Mouse (Mus musculus): ENCODE measurements around the gene Spa17. TPM values are rescaled to one million over a fixed set of nuclear protein-coding genes. Genes with fewer than 3 reads are reported as not detected.

Gene Spa17
- 10.7 and 11.0 TPM in 2 replicates for polyA plus RNA-seq (2014; fragmentation: Nextera tagmentation; extraction: Ambion mirVana)

DNA sequence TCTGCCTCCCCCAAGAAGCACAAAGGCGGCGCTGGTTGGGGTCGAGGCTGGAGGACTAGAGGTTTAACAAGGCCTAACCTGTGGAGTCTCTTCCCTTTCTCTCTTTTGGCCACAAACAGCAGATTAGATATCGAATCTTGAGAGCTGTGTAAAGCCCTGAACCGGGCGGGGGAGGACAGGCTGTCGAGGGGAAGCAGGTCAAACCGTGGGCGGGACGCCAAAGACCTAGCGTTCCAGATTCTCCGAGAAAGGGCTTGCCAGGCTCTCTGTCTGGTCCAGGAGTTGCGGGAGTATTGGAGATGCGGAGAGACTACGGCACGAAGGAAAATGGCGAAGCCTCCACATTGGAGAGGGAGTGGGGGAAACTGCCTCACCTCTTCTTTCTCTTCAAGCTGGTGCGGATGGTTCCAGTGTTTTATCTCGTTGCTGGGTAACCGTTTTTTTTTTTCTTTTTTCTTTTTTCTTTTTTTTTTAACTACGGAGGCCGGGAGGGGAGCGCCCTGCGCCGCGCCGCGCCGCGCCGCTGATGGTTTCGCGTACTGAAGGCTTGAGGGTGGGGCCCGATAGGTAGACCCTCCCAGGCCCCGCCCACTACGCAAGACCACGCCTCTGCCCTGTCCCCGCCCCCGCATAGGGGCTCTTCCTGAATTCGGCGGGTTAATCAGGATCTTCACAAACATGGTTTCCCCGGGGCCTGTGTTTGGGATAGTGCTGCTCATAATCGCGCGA is at the start of gene Spa17:
Gene Spa17 (minus strand): TSS at position 541 of the 729 bp plus-strand sequence.
- no peaks in the 10 kb centered on the region for H3K36me3 ChIP-seq (replicated peaks; ENCODE audit: control insufficient read depth, insufficient read depth, low read depth, low read length)
- WGBS: under 1% methylated on average over 45 of the region's 45 CpGs
- DNase-seq (ENCODE audit: low spot score) (peak; percentile 96), ATAC-seq (replicated peaks; ENCODE audit: insufficient number of reproducible peaks, low FRiP score, low TSS enrichment, low read depth) (peak; percentile 95)
- peak within 1 kb of the TSS; percentile 65 for H3K9ac ChIP-seq (replicated peaks; ENCODE audit: low read length)
- H3K4me3 ChIP-seq (ENCODE audit: low read depth, low read length): peak within 1 kb of the TSS; percentile 44
- no peaks in the 10 kb centered on the region for H3K9me3 ChIP-seq (replicated peaks; ENCODE audit: control insufficient read depth, low read length)
- no peaks in the 10 kb centered on the region for H3K4me1 ChIP-seq (ENCODE audit: control insufficient read depth, insufficient read depth, low read length)
- H3K27me3 ChIP-seq (ENCODE audit: control insufficient read depth, insufficient read depth, low read length): no peaks in the 10 kb centered on the region
- H3K4me2 ChIP-seq (ENCODE audit: low read depth, low read length): peak within 1 kb of the TSS; percentile 48
- no peak within 1 kb of the TSS for H3K27ac ChIP-seq (replicated peaks; ENCODE audit: low read depth, low read length)

DNA sequence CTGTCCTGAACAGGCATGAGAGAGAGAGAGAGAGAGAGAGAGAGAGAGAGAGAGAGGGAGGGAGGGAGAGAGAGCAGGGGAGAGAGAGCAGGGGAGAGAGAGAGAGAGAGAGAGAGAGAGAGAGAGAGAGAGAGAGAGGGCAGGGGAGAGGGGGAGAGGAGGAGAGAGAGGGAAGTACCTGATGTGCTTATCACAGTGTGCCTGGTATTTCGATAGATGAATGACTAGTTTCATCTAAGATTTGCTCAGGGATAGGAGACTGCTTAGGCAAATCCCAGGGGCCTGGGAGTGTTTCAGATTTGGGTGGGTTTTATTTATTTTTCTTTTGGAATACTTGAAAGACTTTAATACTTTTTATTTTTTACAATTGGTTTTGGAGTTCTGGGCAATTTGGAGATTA is 49.7 kb upstream of the Spa17 start:
- Histone ChIP-seq H3K4me3 (ENCODE audit: low read depth, low read length) (no peak overlapping the region), H3K9me3 (replicated peaks; ENCODE audit: control insufficient read depth, low read length) (no peaks in the 10 kb centered on the region), H3K4me2 (ENCODE audit: low read depth, low read length) (no peak overlapping the region), H3K4me1 (ENCODE audit: control insufficient read depth, insufficient read depth, low read length) (no peaks in the 10 kb centered on the region), H3K27ac (replicated peaks; ENCODE audit: low read depth, low read length) (no peak overlapping the region), H3K27me3 (ENCODE audit: control insufficient read depth, insufficient read depth, low read length) (no peaks in the 10 kb centered on the region), H3K36me3 (replicated peaks; ENCODE audit: control insufficient read depth, insufficient read depth, low read depth, low read length) (no peaks in the 10 kb centered on the region), H3K9ac (replicated peaks; ENCODE audit: low read length) (no peak overlapping the region)
- no peak for DNase-seq (ENCODE audit: low spot score)
- 76% methylated on average over 1 of the region's 1 CpGs for WGBS
- ATAC-seq (replicated peaks; ENCODE audit: insufficient number of reproducible peaks, low FRiP score, low TSS enrichment, low read depth): no peak

DNA sequence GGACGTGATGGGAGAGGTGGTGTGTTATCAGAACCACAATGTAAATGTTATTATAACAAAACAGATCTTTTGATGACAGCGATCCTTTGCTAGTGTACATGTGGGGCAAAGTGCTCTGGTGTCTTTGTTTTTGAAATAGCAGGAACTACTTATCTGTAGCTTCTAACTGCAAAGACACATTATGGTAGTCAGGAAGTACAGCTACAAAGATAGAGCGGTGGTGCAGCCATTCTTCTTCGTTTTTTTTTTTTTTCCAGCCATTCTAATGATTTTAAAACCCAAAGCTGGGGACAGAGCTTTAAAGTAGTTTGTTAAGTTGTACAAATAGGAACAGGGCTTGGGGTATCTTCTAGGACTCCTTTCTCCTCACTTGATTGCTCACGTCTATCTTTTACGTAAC is 45.9 kb upstream of the Spa17 start:
- Histone ChIP-seq H3K36me3 (replicated peaks; ENCODE audit: control insufficient read depth, insufficient read depth, low read depth, low read length) (no peaks in the 10 kb centered on the region), H3K27me3 (ENCODE audit: control insufficient read depth, insufficient read depth, low read length) (no peaks in the 10 kb centered on the region), H3K9ac (replicated peaks; ENCODE audit: low read length) (no peak overlapping the region), H3K4me2 (ENCODE audit: low read depth, low read length) (no peak overlapping the region), H3K4me3 (ENCODE audit: low read depth, low read length) (no peak overlapping the region), H3K4me1 (ENCODE audit: control insufficient read depth, insufficient read depth, low read length) (no peaks in the 10 kb centered on the region), H3K27ac (replicated peaks; ENCODE audit: low read depth, low read length) (no peak overlapping the region), H3K9me3 (replicated peaks; ENCODE audit: control insufficient read depth, low read length) (no peaks in the 10 kb centered on the region)
- DNase-seq (ENCODE audit: low spot score) (no peak), ATAC-seq (replicated peaks; ENCODE audit: insufficient number of reproducible peaks, low FRiP score, low TSS enrichment, low read depth) (no peak)
- 82% methylated on average over 6 of the region's 6 CpGs for WGBS

DNA sequence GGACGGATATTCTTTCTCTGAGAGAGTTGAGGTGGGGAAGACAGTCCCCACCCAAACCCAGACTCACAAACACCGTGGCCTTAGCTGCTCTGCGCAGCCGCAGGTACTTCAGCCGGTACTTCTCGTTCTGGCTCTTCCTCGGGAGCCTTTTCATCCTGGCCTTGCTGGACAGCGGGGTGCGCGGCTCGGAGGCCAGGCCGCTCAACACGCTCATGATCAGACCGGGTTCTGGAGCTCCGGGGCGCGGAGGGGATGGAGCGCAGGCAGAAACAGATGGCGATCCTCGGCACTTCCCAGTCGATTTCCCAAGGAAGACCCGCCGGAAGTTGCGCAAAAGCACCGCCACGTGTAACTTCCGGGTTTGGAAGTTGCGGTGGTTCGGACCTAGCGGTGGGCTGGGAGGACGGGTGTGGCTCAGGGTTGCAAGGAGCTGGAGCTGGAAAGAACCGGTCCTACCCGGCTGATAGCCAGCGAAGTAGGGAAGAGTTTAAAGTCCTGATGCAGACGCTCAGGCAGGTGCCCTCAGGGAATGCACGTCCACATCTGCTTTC is 43.5 kb upstream of the Spa17 start, which contains the start of gene Tbrg1:
Gene Tbrg1 (minus strand): TSS at position 382 of the 551 bp plus-strand sequence.
- WGBS: under 1% methylated on average over 36 of the region's 36 CpGs
- Histone ChIP-seq H3K9ac (replicated peaks; ENCODE audit: low read length) (peak within 1 kb of the TSS; percentile 78), H3K27me3 (ENCODE audit: control insufficient read depth, insufficient read depth, low read length) (no peaks in the 10 kb centered on the region), H3K4me2 (ENCODE audit: low read depth, low read length) (peak within 1 kb of the TSS; percentile 85), H3K27ac (replicated peaks; ENCODE audit: low read depth, low read length) (peak within 1 kb of the TSS; percentile 62; the same call in 1 of the 2 replicates), H3K4me3 (ENCODE audit: low read depth, low read length) (peak within 1 kb of the TSS; percentile 72), H3K36me3 (replicated peaks; ENCODE audit: control insufficient read depth, insufficient read depth, low read depth, low read length) (no peaks in the 10 kb centered on the region), H3K9me3 (replicated peaks; ENCODE audit: control insufficient read depth, low read length) (no peaks in the 10 kb centered on the region), H3K4me1 (ENCODE audit: control insufficient read depth, insufficient read depth, low read length) (no peaks in the 10 kb centered on the region)
- peak; percentile 93 for DNase-seq (ENCODE audit: low spot score)
- peak; percentile 87 for ATAC-seq (replicated peaks; ENCODE audit: insufficient number of reproducible peaks, low FRiP score, low TSS enrichment, low read depth)

DNA sequence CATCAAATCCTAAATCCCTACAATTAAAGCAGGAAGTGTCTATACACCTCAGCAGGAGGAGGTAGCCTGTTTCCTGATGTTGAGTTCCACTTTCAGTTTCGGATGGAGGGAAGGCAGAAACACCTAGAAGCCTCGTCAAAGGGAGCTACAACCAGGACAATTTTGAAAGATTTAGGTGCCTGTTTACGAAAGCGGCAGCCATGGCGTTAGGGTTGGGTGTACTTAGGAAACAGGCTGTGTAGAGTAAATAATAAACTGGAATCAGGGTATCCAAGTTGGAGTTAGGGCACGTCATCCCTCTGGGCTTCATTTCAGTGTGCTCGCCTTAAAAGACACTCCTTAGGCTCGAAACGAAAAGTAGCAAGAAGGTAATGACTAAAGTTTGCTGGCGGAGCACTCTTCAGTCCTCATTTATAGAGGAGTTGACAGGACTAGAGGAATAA is 42.9 kb upstream of the Spa17 start:
- Histone ChIP-seq H3K4me3 (ENCODE audit: low read depth, low read length) (peak overlapping the region; percentile 72), H3K4me1 (ENCODE audit: control insufficient read depth, insufficient read depth, low read length) (no peaks in the 10 kb centered on the region), H3K9ac (replicated peaks; ENCODE audit: low read length) (peak overlapping the region; percentile 78), H3K27ac (replicated peaks; ENCODE audit: low read depth, low read length) (peak overlapping the region; percentile 62; the same call in 1 of the 2 replicates), H3K9me3 (replicated peaks; ENCODE audit: control insufficient read depth, low read length) (no peaks in the 10 kb centered on the region), H3K36me3 (replicated peaks; ENCODE audit: control insufficient read depth, insufficient read depth, low read depth, low read length) (no peaks in the 10 kb centered on the region), H3K4me2 (ENCODE audit: low read depth, low read length) (peak overlapping the region; percentile 85), H3K27me3 (ENCODE audit: control insufficient read depth, insufficient read depth, low read length) (no peaks in the 10 kb centered on the region)
- WGBS: 1% methylated on average over 10 of the region's 10 CpGs
- ATAC-seq (replicated peaks; ENCODE audit: insufficient number of reproducible peaks, low FRiP score, low TSS enrichment, low read depth) (0 out of 2 replicates have a peak, but pooled peaks have one; percentile 4), DNase-seq (ENCODE audit: low spot score) (peak; percentile 4)

DNA sequence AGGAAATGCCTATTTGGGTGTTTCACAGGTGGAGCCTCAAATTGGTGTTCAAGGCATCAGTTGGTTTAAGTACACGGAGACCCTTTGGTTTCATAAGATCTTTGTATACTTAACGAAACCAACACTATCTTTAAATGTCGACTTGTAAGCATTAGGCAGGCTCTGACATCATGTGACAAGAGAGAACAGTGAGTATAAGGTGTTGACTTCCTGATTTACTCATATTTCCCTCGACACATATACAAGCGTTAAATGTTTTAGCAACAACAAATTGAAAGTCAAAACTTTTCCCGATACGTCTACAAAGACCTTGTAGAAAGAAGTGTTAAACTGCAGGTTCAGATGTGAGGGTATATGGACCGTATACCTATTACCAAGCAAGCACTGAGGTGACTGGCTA is 42.4 kb upstream of the Spa17 start:
- Histone ChIP-seq H3K4me2 (ENCODE audit: low read depth, low read length) (peak overlapping the region; percentile 85), H3K4me3 (ENCODE audit: low read depth, low read length) (peak overlapping the region; percentile 72), H3K9ac (replicated peaks; ENCODE audit: low read length) (no peak overlapping the region), H3K27me3 (ENCODE audit: control insufficient read depth, insufficient read depth, low read length) (no peaks in the 10 kb centered on the region), H3K4me1 (ENCODE audit: control insufficient read depth, insufficient read depth, low read length) (no peaks in the 10 kb centered on the region), H3K9me3 (replicated peaks; ENCODE audit: control insufficient read depth, low read length) (no peaks in the 10 kb centered on the region), H3K27ac (replicated peaks; ENCODE audit: low read depth, low read length) (no peak overlapping the region), H3K36me3 (replicated peaks; ENCODE audit: control insufficient read depth, insufficient read depth, low read depth, low read length) (peaks cover 4% of the 10 kb centered on the region)
- ATAC-seq (replicated peaks; ENCODE audit: insufficient number of reproducible peaks, low FRiP score, low TSS enrichment, low read depth) (no peak), DNase-seq (ENCODE audit: low spot score) (no peak)
- WGBS: 60% methylated on average over 8 of the region's 8 CpGs

DNA sequence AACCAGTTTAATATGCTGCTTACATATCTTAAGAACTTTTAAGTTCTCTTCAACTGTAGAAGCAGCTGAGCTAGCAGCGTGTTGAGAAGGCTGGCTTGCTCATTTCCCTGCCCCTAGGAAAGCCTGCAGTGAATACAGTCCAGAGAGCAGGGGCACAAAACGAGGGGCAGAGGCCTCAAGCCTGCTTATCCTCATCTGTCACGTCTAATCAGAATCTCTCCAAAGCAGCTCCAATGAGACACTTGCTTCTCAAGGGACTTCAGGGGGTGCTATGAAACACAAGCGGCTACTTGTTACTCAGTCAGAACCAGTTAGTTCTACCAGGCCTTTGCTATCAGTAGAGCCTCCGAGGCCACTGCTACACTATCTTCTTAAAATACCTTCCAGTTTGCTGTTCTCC is 40.3 kb upstream of the Spa17 start:
- DNase-seq (ENCODE audit: low spot score): no peak
- Histone ChIP-seq H3K36me3 (replicated peaks; ENCODE audit: control insufficient read depth, insufficient read depth, low read depth, low read length) (peaks cover 18% of the 10 kb centered on the region), H3K4me2 (ENCODE audit: low read depth, low read length) (no peak overlapping the region), H3K27me3 (ENCODE audit: control insufficient read depth, insufficient read depth, low read length) (no peaks in the 10 kb centered on the region), H3K9me3 (replicated peaks; ENCODE audit: control insufficient read depth, low read length) (no peaks in the 10 kb centered on the region), H3K4me1 (ENCODE audit: control insufficient read depth, insufficient read depth, low read length) (no peaks in the 10 kb centered on the region), H3K4me3 (ENCODE audit: low read depth, low read length) (no peak overlapping the region), H3K27ac (replicated peaks; ENCODE audit: low read depth, low read length) (no peak overlapping the region), H3K9ac (replicated peaks; ENCODE audit: low read length) (no peak overlapping the region)
- WGBS: 83% methylated on average over 5 of the region's 5 CpGs
- no peak for ATAC-seq (replicated peaks; ENCODE audit: insufficient number of reproducible peaks, low FRiP score, low TSS enrichment, low read depth)

DNA sequence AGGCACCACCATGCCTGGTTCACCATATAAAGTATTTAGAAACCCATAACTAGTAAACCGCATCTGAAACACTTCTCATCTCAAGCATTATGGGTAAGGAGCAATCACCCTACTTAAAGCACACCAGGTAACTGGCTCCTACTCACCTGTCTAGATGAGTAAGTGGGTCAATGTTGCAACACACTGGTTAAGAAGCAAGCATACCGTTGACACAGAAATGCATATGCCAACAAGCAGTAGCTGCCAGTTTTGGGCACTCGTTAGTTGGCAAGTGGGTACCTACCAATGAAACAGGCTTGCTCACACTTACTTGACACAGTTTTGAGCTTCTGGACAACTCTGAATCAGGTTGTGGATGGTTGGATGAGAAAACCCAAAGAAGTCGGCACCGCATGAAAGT is 37.1 kb upstream of the Spa17 start:
- 96% methylated on average over 5 of the region's 5 CpGs for WGBS
- Histone ChIP-seq H3K9me3 (replicated peaks; ENCODE audit: control insufficient read depth, low read length) (no peaks in the 10 kb centered on the region), H3K4me1 (ENCODE audit: control insufficient read depth, insufficient read depth, low read length) (no peaks in the 10 kb centered on the region), H3K4me2 (ENCODE audit: low read depth, low read length) (no peak overlapping the region), H3K36me3 (replicated peaks; ENCODE audit: control insufficient read depth, insufficient read depth, low read depth, low read length) (peaks cover 18% of the 10 kb centered on the region), H3K27me3 (ENCODE audit: control insufficient read depth, insufficient read depth, low read length) (no peaks in the 10 kb centered on the region), H3K27ac (replicated peaks; ENCODE audit: low read depth, low read length) (no peak overlapping the region), H3K9ac (replicated peaks; ENCODE audit: low read length) (no peak overlapping the region), H3K4me3 (ENCODE audit: low read depth, low read length) (no peak overlapping the region)
- ATAC-seq (replicated peaks; ENCODE audit: insufficient number of reproducible peaks, low FRiP score, low TSS enrichment, low read depth) (no peak), DNase-seq (ENCODE audit: low spot score) (no peak)

Measured in embryonic facial prominence, embryonic 11.5 days (tissue).